ENCODE assay signal across 21 mouse cellular contexts in the genomic region with DNA sequence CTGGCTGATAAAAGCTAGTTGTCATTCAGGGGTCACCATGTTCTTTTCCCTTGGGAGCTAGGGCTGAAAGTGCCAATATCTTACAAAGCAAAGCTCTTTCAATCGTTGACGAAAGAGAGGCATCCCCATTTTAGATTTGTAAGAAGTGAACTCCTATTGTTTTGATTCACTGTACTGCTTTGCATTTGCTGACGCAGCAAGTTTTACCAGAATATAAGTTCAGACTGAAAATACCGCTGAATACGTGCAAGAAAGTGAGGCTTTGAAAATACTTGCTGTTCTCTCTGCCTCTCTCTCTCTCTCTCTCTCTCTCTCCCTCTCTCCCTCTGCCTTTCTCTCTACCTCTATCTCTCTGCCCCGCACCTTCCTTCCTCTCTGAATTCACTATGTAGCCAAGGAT.
"Had no signal": no experiment of that assay in that cellular context is flagged by ENCODE, and none has a peak within 500 bp of the region (broad histone marks: within the 10 kb centered on the region; RNA-seq: fewer than 3 reads in every experiment).

No protein-coding gene starts in this region.

- ATAC-seq: midbrain, embryonic 16.5 days had no signal

- H3K27me3 ChIP-seq: midbrain, embryonic 12.5 days; neural tube, embryonic 13.5 days; neural tube, embryonic 15.5 days; stomach, embryonic 15.5 days had no signal

- H3K4me1 ChIP-seq: midbrain, embryonic 10.5 days had no signal

- H3K27ac ChIP-seq: midbrain, embryonic 10.5 days; midbrain, embryonic 12.5 days; neural tube, embryonic 13.5 days; neural tube, embryonic 15.5 days; stomach, embryonic 15.5 days; stomach, postnatal 0 days had no signal

- DNase-seq: lung, adult 18-20 months; lung, embryonic 14.5 days; lung, postnatal 10 days; lung, postnatal 4 days; midbrain, embryonic 14.5 days; retina, postnatal 1 day; right cerebral cortex, adult 18-20 months; right cerebral cortex, postnatal 25 days; right cerebral cortex, postnatal 4 days; spleen, adult 18-20 months; thymus, adult 2 months; thymus, postnatal 25 days; thymus, postnatal 4 days had no signal

- H3K4me3 ChIP-seq: midbrain, embryonic 10.5 days; midbrain, embryonic 12.5 days; myocyte; neural tube, embryonic 13.5 days; neural tube, embryonic 15.5 days; stomach, embryonic 15.5 days had no signal

- H3K9me3 ChIP-seq: midbrain, embryonic 10.5 days; midbrain, embryonic 12.5 days; neural tube, embryonic 13.5 days; neural tube, embryonic 15.5 days; stomach, embryonic 15.5 days had no signal

- H3K4me2 ChIP-seq: lung, embryonic 14.5 days; midbrain, embryonic 12.5 days; neural tube, embryonic 13.5 days; neural tube, embryonic 15.5 days; stomach, embryonic 15.5 days had no signal

- H3K9ac ChIP-seq: lung, embryonic 14.5 days; midbrain, embryonic 12.5 days; neural tube, embryonic 13.5 days; neural tube, embryonic 15.5 days; stomach, embryonic 15.5 days had no signal

- H3K36me3 ChIP-seq: neural tube, embryonic 13.5 days; neural tube, embryonic 15.5 days; stomach, embryonic 15.5 days had no signal
